Mouse (Mus musculus): Measurements from ENCODE around the gene Tubb5. TPM values are rescaled to one million over a fixed set of nuclear protein-coding genes. Genes with fewer than 3 reads are reported as not detected.

The Tubb5 gene
- polyA plus RNA-seq, 1 experiment, result 109 TPM

DNA sequence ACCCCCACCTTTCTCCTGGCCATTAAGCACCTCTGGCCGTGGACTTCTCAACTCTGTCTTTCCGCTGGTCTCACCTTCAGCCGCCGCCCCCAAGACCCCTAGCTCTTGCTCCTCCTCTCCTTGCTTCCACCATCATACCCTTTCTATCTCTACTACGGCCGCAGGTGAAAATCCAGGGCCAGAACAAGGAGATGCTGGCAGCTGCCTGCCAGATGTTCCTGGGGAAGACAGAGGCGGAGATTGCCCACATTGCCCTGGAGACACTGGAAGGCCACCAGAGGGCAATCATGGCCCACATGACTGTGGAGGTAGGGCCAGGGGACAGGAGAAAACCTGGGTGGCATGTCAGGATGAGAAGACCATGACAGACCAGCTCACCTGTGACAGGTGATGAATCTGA, 13.7 kb downstream of the Tubb5 start:
- 71% methylated on average over 7 of the region's 7 CpGs for WGBS
- TF ChIP-seq POLR2A (IDR thresholded peaks at IDR 0.05; ENCODE audit: low read depth, low read length) (no peak), CTCF (conservative IDR thresholded peaks at IDR 0.05; ENCODE audit: insufficient read depth, insufficient read length, low read depth, low read length) (peak; percentile 45)
- peaks cover 11% of the 10 kb centered on the region; the same call in 1 of the 2 replicates for H3K4me1 ChIP-seq (ENCODE audit: control insufficient read depth, insufficient read depth, low read length)
- H3K27ac ChIP-seq (ENCODE audit: insufficient read depth, low read depth, low read length), result no peak overlapping the region
- H3K36me3 ChIP-seq (ENCODE audit: control insufficient read depth, insufficient read depth, low read length), result no peaks in the 10 kb centered on the region
- H3K27me3 ChIP-seq (replicated peaks; ENCODE audit: control insufficient read depth, insufficient read depth, low read length), result no peaks in the 10 kb centered on the region
- no peak overlapping the region for H3K4me3 ChIP-seq (ENCODE audit: insufficient read depth, low read depth, low read length)
- peak; percentile 49 for DNase-seq

DNA sequence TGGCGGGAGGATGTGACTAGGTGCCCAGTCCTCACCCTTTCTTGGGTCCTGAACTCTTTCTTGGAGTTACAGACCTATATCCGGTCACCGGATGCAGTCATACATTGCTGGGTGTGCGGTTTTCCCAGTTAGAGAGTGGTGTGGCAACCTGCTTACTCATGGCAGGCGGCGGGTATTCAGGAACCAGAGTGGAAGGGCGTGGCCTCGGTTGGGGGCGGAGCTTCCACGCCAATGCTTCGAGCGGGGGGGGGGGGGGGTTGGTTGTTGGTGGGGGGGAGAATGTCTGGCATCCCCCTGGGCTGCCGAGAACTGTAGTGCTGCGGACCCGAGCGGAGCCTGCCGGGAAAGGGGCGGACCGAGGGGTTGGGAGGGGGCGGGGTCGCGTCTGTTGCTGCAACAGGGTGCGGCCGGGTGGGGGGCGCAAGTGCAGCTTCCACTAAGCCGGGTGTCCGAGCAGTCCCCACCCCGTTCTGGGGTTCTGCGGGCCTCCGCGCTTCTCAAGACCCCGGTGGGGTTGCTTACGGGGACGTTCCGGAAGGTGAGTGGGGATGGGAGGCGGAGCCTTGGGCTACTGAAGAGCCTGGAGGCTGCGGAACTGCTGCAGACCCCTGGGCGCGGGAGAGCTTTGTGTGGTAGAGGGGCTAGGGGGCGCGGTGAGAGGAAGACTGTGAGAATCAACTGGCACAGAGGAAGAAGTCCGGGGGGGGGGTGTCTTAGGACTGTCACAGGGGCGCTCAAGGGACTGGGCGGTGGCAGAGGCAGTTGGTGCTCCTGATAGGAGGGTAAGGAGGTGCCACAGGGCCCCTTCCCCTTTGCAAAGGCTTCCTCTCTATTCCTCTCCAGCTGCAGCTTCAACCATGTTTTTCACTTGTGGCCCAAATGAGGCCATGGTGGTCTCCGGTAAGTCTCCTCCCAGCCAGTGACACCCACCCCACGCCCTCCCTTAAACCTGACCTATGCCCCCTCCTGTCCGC, 14.9 kb downstream of the Tubb5 start, which contains the start of gene Flot1:
TSS of gene Flot1 (plus strand) at position 267 of the 974 bp plus-strand sequence.
- no peaks in the 10 kb centered on the region for H3K36me3 ChIP-seq (ENCODE audit: control insufficient read depth, insufficient read depth, low read length)
- peak within 1 kb of the TSS; percentile 94 for H3K27ac ChIP-seq (ENCODE audit: insufficient read depth, low read depth, low read length)
- peak; percentile 93 for DNase-seq
- 1% methylated on average over 47 of the region's 47 CpGs for WGBS
- peak within 1 kb of the TSS; percentile 95 for H3K4me3 ChIP-seq (ENCODE audit: insufficient read depth, low read depth, low read length)
- H3K27me3 ChIP-seq (replicated peaks; ENCODE audit: control insufficient read depth, insufficient read depth, low read length), result no peaks in the 10 kb centered on the region
- peaks cover 11% of the 10 kb centered on the region; the same call in 1 of the 2 replicates for H3K4me1 ChIP-seq (ENCODE audit: control insufficient read depth, insufficient read depth, low read length)
- TF ChIP-seq CTCF (conservative IDR thresholded peaks at IDR 0.05; ENCODE audit: insufficient read depth, insufficient read length, low read depth, low read length), result no peak
- TF ChIP-seq POLR2A (IDR thresholded peaks at IDR 0.05; ENCODE audit: low read depth, low read length), result peak; percentile 16

DNA sequence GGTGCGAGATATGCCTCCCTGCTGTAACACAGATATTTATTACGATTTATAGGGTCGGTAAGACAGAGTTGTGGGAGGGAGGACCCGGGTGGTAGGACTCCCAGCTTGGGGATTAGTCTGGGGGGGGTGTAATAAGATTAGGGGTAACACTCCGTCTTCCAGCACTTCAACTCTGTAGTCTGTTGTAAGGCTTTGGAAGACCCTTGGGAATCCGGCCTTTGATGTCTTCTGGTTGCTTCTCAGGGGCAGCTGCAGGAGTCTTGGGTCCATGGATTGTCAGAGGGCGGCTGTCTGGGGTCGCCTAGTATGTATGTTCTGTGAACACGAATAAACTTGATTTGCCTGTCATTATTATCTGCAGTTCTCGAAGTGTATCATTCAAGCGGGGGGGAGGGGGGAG, 15.5 kb downstream of the Tubb5 start:
- TF ChIP-seq POLR2A (IDR thresholded peaks at IDR 0.05; ENCODE audit: low read depth, low read length), result no peak
- TF ChIP-seq CTCF (conservative IDR thresholded peaks at IDR 0.05; ENCODE audit: insufficient read depth, insufficient read length, low read depth, low read length), result no peak
- Histone ChIP-seq H3K27me3 (replicated peaks; ENCODE audit: control insufficient read depth, insufficient read depth, low read length) (no peaks in the 10 kb centered on the region), H3K36me3 (ENCODE audit: control insufficient read depth, insufficient read depth, low read length) (no peaks in the 10 kb centered on the region), H3K27ac (ENCODE audit: insufficient read depth, low read depth, low read length) (peak overlapping the region; percentile 94), H3K4me3 (ENCODE audit: insufficient read depth, low read depth, low read length) (peak overlapping the region; percentile 95), H3K4me1 (ENCODE audit: control insufficient read depth, insufficient read depth, low read length) (peaks cover 13% of the 10 kb centered on the region; the same call in 1 of the 2 replicates)
- 6% methylated on average over 11 of the region's 11 CpGs for WGBS
- DNase-seq, result no peak

DNA sequence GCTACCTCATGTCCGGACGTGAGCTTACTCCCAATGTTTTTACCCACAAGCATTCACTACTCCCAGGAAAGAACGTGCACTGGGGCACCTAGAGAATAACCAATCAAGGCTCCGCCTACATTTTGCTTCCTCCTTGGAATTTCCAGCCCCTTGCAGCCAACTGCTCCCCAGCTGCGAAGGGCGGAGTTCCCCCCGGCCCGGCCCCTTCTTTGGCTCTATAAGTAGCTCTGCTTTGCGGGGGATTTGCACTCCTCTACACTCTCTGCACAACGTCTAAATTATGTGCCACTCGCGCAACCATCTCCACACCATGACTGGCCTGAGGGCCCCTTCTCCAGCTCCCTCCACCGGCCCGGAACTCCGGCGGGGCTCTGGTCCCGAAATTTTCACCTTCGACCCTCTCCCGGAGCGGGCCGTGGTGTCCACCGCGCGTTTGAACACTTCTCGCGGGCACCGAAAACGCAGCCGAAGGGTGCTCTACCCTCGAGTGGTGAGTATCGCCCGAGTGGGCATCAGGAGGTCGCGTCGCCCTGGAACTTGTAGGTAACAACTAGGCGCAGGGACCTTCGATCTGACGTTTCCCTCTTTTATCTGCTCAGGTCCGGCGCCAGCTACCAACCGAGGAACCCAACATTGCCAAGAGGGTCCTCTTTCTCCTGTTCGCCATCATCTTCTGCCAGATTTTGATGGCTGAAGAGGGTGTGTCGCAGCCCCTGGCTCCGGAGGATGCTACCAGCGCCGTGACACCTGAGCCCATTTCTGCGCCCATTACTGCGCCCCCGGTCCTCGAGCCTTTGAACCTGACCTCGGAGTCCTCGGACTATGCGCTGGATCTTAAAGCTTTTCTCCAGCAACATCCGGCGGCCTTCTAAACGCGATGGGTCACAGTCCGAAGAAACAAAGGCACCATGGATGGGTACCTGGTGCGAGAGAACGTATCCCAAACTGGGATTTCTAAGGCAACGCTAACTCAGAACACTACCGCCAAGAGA, 16.4 kb downstream of the Tubb5 start, which contains the start of gene Ier3:
TSS of gene Ier3 (plus strand) at position 246 of the 992 bp plus-strand sequence.
- TF ChIP-seq POLR2A (IDR thresholded peaks at IDR 0.05; ENCODE audit: low read depth, low read length) (peak; percentile 95), CTCF (conservative IDR thresholded peaks at IDR 0.05; ENCODE audit: insufficient read depth, insufficient read length, low read depth, low read length) (no peak)

DNA sequence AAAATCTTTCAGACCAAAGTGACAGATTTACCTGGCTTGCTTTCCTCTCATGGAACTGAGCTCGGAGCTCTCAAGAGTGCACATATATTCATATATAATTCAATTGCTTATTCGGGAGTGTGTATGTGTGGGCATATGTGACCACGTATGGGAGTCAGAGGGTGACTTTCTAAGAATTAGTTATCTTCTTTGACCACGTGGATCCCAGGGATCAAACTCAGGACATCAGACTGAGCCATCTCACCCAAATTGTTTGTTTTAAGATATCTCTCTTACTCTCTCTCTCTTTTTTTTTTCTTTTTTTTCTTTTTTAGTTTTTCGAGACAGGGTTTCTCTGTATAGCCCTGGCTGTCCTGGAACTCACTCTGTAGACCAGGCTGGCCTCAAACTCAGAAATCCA, 18.0 kb downstream of the Tubb5 start:
- Histone ChIP-seq H3K4me3 (ENCODE audit: insufficient read depth, low read depth, low read length) (no peak overlapping the region), H3K27me3 (replicated peaks; ENCODE audit: control insufficient read depth, insufficient read depth, low read length) (no peaks in the 10 kb centered on the region), H3K27ac (ENCODE audit: insufficient read depth, low read depth, low read length) (peak overlapping the region; percentile 96; the same call in 1 of the 2 replicates), H3K4me1 (ENCODE audit: control insufficient read depth, insufficient read depth, low read length) (peaks cover 27% of the 10 kb centered on the region; the same call in 1 of the 2 replicates), H3K36me3 (ENCODE audit: control insufficient read depth, insufficient read depth, low read length) (no peaks in the 10 kb centered on the region)
- whole genome bisulfite sequencing, result 90% methylated on average over 5 of the region's 5 CpGs
- no peak for DNase-seq
- no peak for TF ChIP-seq CTCF (conservative IDR thresholded peaks at IDR 0.05; ENCODE audit: insufficient read depth, insufficient read length, low read depth, low read length)
- TF ChIP-seq POLR2A (IDR thresholded peaks at IDR 0.05; ENCODE audit: low read depth, low read length), result no peak

More for the DNA sequence above, 16.4 kb downstream of the Tubb5 start, which contains the start of gene Ier3:
- H3K4me1 ChIP-seq (ENCODE audit: control insufficient read depth, insufficient read depth, low read length), result peaks cover 18% of the 10 kb centered on the region; the same call in 1 of the 2 replicates
- peak; percentile 97 for DNase-seq
- peak within 1 kb of the TSS; percentile 96 for H3K27ac ChIP-seq (ENCODE audit: insufficient read depth, low read depth, low read length)
- peak within 1 kb of the TSS; percentile 95 for H3K4me3 ChIP-seq (ENCODE audit: insufficient read depth, low read depth, low read length)
- H3K36me3 ChIP-seq (ENCODE audit: control insufficient read depth, insufficient read depth, low read length), result no peaks in the 10 kb centered on the region
- WGBS, result under 1% methylated on average over 62 of the region's 62 CpGs
- H3K27me3 ChIP-seq (replicated peaks; ENCODE audit: control insufficient read depth, insufficient read depth, low read length), result no peaks in the 10 kb centered on the region

DNA sequence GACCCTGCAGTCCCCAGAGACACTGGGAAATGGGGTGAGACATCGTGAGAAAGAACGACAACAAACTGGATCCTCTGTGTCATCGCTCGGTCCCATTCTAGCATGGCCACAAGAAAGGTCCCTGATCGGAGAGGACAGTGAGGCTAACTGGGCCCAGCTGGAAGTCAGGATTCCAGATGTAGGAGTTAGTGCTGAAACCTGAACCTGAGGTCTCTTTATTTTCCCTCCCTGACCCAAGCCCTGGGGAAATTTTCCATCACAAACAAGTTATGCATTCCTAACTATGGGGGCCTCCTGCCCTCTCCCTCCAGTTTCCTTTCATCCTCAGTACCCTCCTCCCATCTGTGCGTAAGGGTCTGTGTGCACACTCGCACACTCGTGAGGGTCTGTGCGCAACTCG, 20.9 kb downstream of the Tubb5 start:
- H3K27ac ChIP-seq (ENCODE audit: insufficient read depth, low read depth, low read length), result peak overlapping the region; percentile 79
- no peaks in the 10 kb centered on the region for H3K27me3 ChIP-seq (replicated peaks; ENCODE audit: control insufficient read depth, insufficient read depth, low read length)
- H3K36me3 ChIP-seq (ENCODE audit: control insufficient read depth, insufficient read depth, low read length), result no peaks in the 10 kb centered on the region
- 57% methylated on average over 10 of the region's 10 CpGs for WGBS
- TF ChIP-seq POLR2A (IDR thresholded peaks at IDR 0.05; ENCODE audit: low read depth, low read length) (no peak), CTCF (conservative IDR thresholded peaks at IDR 0.05; ENCODE audit: insufficient read depth, insufficient read length, low read depth, low read length) (no peak)
- H3K4me3 ChIP-seq (ENCODE audit: insufficient read depth, low read depth, low read length), result no peak overlapping the region
- DNase-seq, result peak; percentile 54
- H3K4me1 ChIP-seq (ENCODE audit: control insufficient read depth, insufficient read depth, low read length), result peaks cover 51% of the 10 kb centered on the region
